Mouse (Mus musculus): Measurements from ENCODE around the gene Tbpl1.

GRCm38 (mm10) chr10:22703844-22704243, 27.9 kb downstream of the Tbpl1 start:
- TF ChIP-seq CTCF (IDR thresholded peaks at IDR 0.05): no peak
- TF ChIP-seq EP300 (IDR thresholded peaks at IDR 0.05): no peak

All from lung, postnatal 0 days (tissue).